Mouse (Mus musculus) Patski (cell line): ENCODE data around the gene Islr2. TPM values are rescaled to one million over a fixed set of nuclear protein-coding genes. Genes with fewer than 3 reads are reported as not detected.

ENCODE experiments used
- ATAC-seq: fragments of 100-300 bp; one replicate; pipeline ENCODE4 v1.8.0; 2021
- CTCF ChIA-PET: fragments of 350-600 bp; sonication (Branson Sonifier 250); formaldehyde crosslinking; loops from one replicate; lab custom pipeline; 2022; ENCODE audit warnings: inconsistent platforms; lab: Charles Lee
- POLR2A ChIA-PET: fragments of 350-600 bp; sonication (Branson Sonifier 250); formaldehyde crosslinking; loops from one replicate; lab custom pipeline; 2022; ENCODE audit warnings: antibody characterized with exemption, inconsistent platforms; lab: Charles Lee
- DNase-seq: peaks from one replicate; pipeline ENCODE4 v3.0.0-alpha.2; 2011; ENCODE audit warnings: low read depth, low spot score
- H3K27me3 ChIP-seq: fragments of 371-371 bp; one replicate; pipeline ENCODE4 v1.5.1; 2021
- CTCF ChIP-seq: fragments of 100-300 bp; IDR thresholded peaks from one replicate; pipeline ENCODE4 v1.5.1; 2021
- in situ Hi-C: fragments of 300-500 bp; cut with MboI; formaldehyde crosslinking; loops from 3 replicates; pipeline ENCODE4 v1.11.1; 2018; ENCODE audit warnings: low pct_unique_long_range_greater_than_20kb, mixed read lengths
- polyA plus RNA-seq: library from polyadenylated mRNA; unstranded; gene quantifications from one replicate; pipeline ENCODE4 v1.2.3, GENCODE M21; 2021

Gene Islr2
- polyA plus RNA-seq, 1 experiment from 2014 or later: 2.1 TPM

DNA sequence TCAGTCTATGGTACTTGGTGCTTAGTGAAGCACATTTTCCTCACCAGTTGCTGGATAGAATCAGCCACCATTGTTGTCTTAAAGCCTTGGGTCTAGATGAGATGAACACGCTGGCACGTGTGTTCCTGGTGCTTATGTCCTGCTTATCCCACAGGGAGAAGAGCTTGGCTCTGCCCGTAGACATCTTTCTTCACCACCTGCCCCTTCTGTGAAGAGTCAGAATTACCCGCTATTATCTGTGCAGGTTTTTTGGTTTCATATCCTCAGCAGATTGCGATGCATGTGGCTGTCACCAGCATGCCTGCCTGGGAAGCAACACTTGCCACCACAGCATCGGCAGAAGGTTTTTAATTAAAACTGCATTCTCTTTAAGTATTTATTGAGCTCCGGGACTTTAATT lies 1.9 kb upstream of the Islr2 start:
- ATAC-seq: no peak
- POLR2A ChIA-PET: no interaction called here
- no peak for TF ChIP-seq CTCF
- CTCF ChIA-PET: interaction anchor here (1.5 to 8.7 kb wide), 4 partner anchors 9 to 167 kb away, joined by 3 to 107 read pairs (median 13); no protein-coding TSS in a partner anchor
- in situ Hi-C loops: no loop called here
- DNase-seq: no peak
- no peaks in the 10 kb centered on the region for H3K27me3 ChIP-seq

DNA sequence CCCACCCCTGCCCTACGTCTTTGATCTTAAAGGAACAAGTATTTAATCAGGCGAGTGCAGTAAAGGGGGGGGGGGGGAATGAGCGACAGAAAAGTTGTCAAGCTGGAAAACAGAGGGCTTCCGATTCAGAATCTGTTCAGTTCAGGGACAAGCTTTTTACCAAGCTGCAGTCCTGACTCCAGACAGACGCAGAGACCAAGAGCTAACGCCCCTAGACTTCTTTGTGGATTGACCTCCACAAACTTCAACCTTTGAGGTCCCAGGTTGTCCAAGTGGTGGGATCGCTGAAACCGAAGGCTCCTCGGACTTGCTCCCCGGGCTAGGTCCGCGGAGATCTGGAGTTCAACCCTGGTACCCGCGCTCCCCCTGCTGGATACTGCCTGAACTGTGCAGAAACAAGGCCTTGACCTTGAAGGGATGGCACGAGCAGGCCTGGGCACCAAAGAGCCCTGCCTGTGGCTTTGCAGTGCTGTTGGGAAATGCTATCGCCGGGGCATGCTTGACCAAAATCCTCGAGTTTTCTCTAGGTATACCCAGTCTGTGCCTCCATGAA lies 405 bp upstream of the Islr2 start:
- TF ChIP-seq CTCF: no peak
- DNase-seq: peak; percentile 41
- in situ Hi-C loops: loop anchor here (5.0 kb wide), 1 partner anchor 152 kb away; no protein-coding TSS in a partner anchor
- peak; percentile 53 for ATAC-seq
- CTCF ChIA-PET: interaction anchor here (0.6 to 8.7 kb wide), 21 partner anchors 10 to 544 kb away, joined by 3 to 107 read pairs (median 3); no protein-coding TSS in a partner anchor
- H3K27me3 ChIP-seq: no peaks in the 10 kb centered on the region
- POLR2A ChIA-PET: interaction anchor here (0.8 kb wide), 1 partner anchor 141 kb away, joined by 3 read pairs; no protein-coding TSS in a partner anchor

- DNase-seq: no peak
- ChIA-PET POLR2A (no interaction called here), CTCF (interaction anchor here (1.3 to 8.7 kb wide), 5 partner anchors 21 to 163 kb away, joined by 3 to 107 read pairs (median 4); no protein-coding TSS in a partner anchor)
- no peak for ATAC-seq
- H3K27me3 ChIP-seq: no peaks in the 10 kb centered on the region
- TF ChIP-seq CTCF: no peak
- in situ Hi-C loops: loop anchor here (5.0 kb wide), 1 partner anchor 151 kb away; no protein-coding TSS in a partner anchor
Measured at GRCm38 (mm10) chr9:58202676-58203453, 1.3 kb downstream of the Islr2 start.

- ATAC-seq: no peak
Measured at GRCm38 (mm10) chr9:58201861-58202549, 2.1 kb downstream of the Islr2 start.

GRCm38 (mm10) chr9:58201091-58201842 lies 2.9 kb downstream of the Islr2 start:
- DNase-seq (no peak), ATAC-seq (no peak)
- no peak for TF ChIP-seq CTCF
- in situ Hi-C loops: loop anchor here (5.0 kb wide), 1 partner anchor 149 kb away; no protein-coding TSS in a partner anchor
- H3K27me3 ChIP-seq: no peaks in the 10 kb centered on the region
- CTCF ChIA-PET: no interaction called here
- POLR2A ChIA-PET: no interaction called here

More at GRCm38 (mm10) chr9:58201861-58202549, 2.1 kb downstream of the Islr2 start:
- TF ChIP-seq CTCF: no peak
- no peaks in the 10 kb centered on the region for H3K27me3 ChIP-seq
- in situ Hi-C loops: loop anchor here (5.0 kb wide), 1 partner anchor 150 kb away; no protein-coding TSS in a partner anchor
- CTCF ChIA-PET: interaction anchor here (8.7 kb wide), 1 partner anchor 150 kb away, joined by 107 read pairs; no protein-coding TSS in a partner anchor
- no peak for DNase-seq
- POLR2A ChIA-PET: no interaction called here

DNA sequence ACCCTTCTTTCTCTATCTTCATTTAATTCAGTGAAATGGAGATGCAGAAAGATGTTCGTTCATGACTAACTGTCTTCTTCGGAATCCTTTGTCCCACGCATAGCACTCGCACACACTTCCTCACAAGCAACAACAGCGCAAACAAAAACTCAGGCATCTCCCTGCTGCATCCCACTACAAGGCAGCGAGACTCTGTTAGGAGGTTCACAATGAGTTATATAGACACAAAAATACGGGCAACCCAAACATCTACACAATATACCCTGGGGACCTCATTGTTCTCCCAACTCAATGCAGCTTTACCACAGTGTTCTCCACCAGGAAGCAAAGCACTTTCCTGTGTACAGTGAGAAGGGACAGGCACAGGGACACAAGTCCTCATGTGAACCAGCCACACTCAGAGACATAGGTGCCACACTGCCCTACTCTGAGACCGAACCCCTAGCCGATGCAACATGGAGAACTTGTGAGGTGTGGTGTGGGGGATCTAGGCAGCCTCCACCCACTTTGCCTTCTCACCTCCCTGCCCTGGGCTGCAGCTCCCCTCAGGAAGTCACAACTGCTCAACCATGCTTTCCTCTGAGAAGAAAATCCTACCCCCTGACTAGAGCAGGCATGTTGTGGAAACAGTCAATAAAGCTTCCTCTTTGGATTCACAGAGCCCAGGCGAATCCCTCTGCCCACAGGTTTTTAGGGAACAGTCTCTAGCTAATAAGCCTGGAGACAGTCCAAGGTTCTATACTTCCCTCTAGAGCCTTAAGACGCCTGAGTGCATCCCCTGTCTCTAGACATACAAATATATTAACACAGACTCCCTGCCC lies 3.6 kb downstream of the Islr2 start:
- POLR2A ChIA-PET: no interaction called here
- no peak for ATAC-seq
- no peak for DNase-seq
- in situ Hi-C loops: loop anchor here (5.0 kb wide), 1 partner anchor 148 kb away; no protein-coding TSS in a partner anchor
- no peaks in the 10 kb centered on the region for H3K27me3 ChIP-seq
- CTCF ChIA-PET: interaction anchor here (1.3 kb wide), 1 partner anchor 148 kb away, joined by 4 read pairs; no protein-coding TSS in a partner anchor
- no peak for TF ChIP-seq CTCF

DNA sequence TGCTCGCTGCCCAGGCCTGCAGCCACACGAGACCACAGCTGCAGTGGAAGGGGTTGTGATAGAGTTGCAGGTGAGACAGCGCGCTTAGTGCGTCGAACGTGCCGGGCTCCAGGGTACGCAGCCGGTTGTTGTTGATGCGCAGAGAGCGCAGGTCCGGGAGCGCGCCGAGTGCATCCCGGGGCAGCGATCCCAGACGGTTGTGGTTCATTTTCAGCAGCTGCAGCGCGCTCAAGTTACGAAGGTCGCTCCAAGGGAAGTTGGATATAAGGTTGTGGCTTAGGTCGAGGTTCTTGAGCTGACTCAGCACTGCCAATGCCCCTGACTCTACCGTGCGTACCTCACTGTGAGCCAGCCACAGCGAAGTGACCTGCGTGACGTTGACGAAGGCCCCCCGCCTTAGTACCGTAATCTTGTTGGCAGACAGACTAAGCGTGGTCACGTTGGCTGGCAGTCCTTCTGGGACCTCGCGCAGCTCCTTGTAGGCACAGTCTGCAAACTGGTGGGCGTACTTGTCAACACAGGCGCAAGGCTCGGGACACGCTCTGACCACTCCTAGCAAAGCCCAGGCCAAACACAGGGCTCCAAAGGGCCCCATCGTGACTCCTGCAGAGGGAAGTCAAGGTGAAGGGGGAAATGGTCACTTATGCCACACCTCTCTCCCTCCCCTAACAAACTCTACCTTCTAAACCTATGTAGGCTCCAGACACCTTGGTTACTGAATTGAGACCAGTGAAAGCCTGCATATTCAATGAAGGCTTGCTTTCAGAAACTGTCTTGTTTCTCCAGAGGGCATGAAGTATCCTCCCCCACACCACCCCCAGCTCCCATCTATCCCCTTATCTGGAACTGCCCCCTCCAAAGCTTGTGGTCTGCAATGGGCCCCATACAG lies 4.5 kb downstream of the Islr2 start:
- no peak for ATAC-seq

GRCm38 (mm10) chr9:58198801-58199371 lies 5.2 kb downstream of the Islr2 start:
- DNase-seq (no peak), ATAC-seq (no peak)
- ChIA-PET CTCF (no interaction called here), POLR2A (no interaction called here)
- TF ChIP-seq CTCF: no peak
- no peaks in the 10 kb centered on the region for H3K27me3 ChIP-seq
- in situ Hi-C loops: no loop called here

More for the DNA sequence above, 4.5 kb downstream of the Islr2 start:
- no peak for DNase-seq
- POLR2A ChIA-PET: no interaction called here
- TF ChIP-seq CTCF: no peak
- CTCF ChIA-PET: interaction anchor here (1.3 kb wide), 1 partner anchor 147 kb away, joined by 4 read pairs; no protein-coding TSS in a partner anchor
- in situ Hi-C loops: loop anchor here (5.0 kb wide), 1 partner anchor 147 kb away; no protein-coding TSS in a partner anchor
- no peaks in the 10 kb centered on the region for H3K27me3 ChIP-seq
